Mouse (Mus musculus) G1E (cell line): Measurements from ENCODE around the gene Mgmt.

Source experiments
- CTCF ChIP-seq: IDR thresholded peaks from 2 replicates; pipeline ENCODE4 v1.5.1; 2012; ENCODE audit warnings: low read depth, low read length, inconsistent platforms, mixed read lengths
- POLR2AphosphoS5 ChIP-seq: IDR thresholded peaks from 2 replicates; pipeline ENCODE4 v1.6.1; 2012; ENCODE audit warnings: low read depth, low read length, inconsistent platforms; ENCODE audit not compliant: insufficient replicate concordance

GRCm38 (mm10) chr7:137009732-137010275 is 115.4 kb downstream of the Mgmt start:
- TF ChIP-seq CTCF = no peak
- TF ChIP-seq POLR2AphosphoS5 = no peak
